Mouse (Mus musculus) megakaryocyte progenitor cell, adult 5-6 weeks (primary cell): ENCODE results near the gene Aen. TPM values are rescaled to one million over a fixed set of nuclear protein-coding genes. Genes with fewer than 3 reads are reported as not detected.
A peak's percentile ranks its signal among the peaks of the same experiment; 100 is the strongest.

Experiments
- ATAC-seq: replicated peaks from 2 replicates; pipeline ENCODE4 v1.8.0; 2016; ENCODE audit warnings: mild to moderate bottlenecking, moderate TSS enrichment, inconsistent platforms; ENCODE audit not compliant: poor library complexity
- total RNA-seq, 2 experiments: library from RNA; stranded (forward) in 1 of 2; stranded (reverse) in 1 of 2; fragments of 157-497, 149-512 nt in 1 of 2; fragments of 200-1000 nt in 1 of 2; gene quantifications; 2 replicates each; pipeline versions ENCODE4 v1.2.3 to v1.2.4; 2015 to 2017

The Aen gene
- total RNA-seq, 2 experiments from 2014 or later: 15.1 to 39.7 TPM

DNA sequence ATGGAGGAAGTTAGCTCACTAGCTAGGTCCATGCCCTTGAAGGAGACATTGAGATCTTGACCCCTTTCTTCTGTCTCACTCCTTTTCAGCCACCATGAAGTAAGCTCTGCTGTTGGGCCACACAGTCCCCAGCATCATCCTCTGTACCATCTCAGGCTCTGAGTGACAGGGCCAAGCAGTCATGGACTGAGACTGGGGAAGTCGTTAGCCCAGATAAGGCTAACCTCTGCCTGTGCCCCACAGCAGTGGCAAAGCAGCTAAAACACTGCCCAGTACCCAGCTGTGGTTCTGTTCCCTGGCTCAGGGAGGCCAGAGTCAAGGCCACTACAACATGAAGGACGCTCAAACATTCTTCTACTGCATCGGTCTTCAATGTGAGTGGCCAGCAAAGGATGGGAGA is 31.6 kb downstream of the Aen start:
- 0 out of 2 replicates have a peak, but pooled peaks have one; percentile 29 for ATAC-seq

DNA sequence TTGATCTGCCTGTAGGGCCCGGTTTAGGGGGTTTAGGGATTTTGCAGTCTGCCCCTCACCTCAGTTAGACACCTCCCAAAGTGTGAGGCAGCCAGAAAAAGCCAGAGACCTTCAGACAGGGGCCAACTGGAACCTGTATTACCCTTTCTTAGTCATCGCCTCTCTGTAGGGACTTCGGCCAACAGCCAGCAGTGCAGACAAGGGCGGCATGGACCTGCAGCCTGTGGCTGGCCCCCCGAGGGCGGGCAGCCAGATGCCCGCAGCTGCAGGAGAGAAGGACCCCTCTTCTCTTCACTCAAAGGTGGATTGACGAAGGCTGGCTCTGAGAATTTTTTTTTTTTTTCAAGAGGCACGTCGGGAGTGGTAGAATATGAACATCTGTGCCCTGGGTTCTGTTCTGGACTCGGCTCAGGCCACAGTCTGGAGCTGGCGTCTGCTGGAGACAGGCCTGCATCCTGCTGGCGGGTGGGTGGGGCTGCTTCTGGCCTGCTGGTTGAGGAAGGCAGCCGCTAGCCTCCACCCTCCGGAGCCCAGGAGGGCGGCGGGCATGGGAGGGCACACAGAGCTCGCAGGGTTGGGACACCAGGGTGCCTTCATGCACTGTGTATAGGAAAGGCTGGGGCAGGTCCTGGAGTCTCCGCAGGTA is 43.4 kb downstream of the Aen start:
- peak; percentile 23; the same call in 1 of the 2 replicates for ATAC-seq

DNA sequence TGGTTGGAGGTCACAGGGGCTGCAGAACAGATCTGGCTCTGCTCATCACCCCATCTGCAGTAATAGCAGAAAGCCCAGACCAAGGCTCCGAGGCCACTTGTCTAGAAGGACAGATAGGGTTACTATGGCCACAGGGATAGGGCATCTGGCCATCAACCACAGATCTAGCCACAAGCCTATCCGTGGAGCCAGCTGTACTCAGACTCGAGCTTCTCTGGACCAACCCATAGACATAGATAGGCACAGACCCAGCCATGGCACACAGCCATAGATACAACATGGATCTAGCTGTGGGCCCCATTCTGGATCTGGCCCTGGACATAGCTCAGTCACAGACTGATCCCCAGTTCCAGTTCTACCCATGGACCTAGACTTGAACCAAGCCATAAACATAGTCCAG is 45.3 kb downstream of the Aen start:
- ATAC-seq: peak; percentile 80

DNA sequence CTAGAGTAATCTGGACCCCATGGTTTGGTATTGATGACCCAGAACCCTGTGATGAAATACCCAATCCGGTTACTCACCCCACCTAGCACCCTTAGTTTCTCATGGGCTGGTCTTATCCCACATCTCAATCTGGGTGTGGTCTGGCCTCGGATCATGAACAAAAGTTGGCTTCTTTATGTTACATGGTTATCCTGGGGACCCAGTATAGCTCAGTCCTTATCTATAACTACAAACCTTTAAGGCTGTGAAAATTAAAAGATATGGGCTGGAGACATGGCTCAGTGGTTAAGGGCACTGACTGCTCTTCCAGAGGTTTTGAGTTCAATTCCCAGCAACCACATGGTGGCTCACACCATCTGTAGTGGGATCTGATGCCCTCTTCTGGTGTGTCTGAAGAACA is 46.9 kb downstream of the Aen start:
- ATAC-seq: peak; percentile 51

DNA sequence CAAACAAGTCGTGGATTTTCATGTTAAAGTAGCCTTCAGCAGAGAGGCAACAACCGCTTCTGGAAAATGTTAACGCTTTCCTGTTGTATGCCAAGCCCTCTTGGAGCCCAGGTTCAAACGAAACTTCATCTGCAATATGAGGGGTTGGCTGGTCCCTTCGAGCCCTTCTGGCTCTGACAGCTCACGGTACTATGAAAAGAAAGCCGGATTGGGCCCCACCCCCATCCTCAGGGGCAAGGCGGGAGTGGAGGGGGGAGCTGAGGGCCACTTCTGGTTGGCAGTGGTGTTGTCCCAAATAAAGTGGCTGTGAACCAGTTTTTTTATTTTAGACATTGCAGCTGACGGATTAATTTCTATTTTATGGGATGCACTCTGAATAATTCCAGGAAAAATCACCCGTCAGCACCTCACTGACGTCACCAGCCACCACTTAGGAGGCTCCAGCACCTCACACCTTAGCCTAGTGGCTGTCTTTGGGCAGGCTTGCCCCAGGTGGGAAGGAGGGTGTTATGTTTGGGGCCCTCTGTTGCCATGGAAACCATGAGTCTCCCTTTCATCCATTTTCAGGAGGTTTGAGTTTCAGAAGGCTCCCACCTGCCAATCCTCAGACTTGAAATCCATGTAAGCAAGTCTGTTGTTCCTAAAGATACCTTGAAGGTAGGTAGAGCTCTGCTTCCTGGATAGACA is 58.4 kb downstream of the Aen start:
- no peak for ATAC-seq

DNA sequence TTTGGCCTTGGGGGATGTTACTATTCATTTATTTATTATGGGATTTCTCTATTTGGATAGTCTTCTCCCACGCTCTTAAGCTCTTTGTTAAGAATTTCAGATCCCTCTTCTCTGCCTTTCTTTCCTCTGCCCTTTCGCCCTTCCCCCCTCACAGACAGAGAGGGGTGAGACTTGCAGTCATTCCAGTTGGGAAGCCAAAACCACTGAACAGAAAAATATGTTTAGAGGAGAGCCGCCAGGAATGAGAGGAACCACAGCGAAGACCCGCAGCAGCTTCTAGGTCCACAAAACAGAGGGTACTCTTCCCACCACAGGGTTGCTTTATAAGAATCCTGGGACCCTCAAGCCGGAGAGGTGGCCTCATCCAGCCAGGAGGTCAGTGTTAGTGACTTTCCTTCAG is 59.0 kb downstream of the Aen start:
- ATAC-seq: no peak

DNA sequence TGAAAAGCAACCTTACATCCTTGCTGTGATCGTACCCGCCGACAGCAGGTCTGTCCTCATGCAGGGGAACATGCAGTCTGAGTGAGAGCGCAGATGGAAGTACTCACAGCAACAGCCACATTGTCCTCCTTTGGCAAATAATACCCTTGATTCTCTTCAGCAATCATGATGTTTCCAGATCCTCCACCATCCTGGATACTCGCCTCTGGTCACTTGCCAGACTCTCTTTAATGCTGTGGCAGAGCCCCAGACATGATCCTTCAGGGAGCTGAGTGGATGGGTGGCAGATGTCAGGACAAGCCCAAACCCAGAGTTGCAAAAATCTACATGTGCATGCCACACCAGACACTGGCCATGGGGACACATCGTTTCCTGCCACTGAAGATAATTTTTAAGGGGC is 59.4 kb downstream of the Aen start:
- no peak for ATAC-seq

DNA sequence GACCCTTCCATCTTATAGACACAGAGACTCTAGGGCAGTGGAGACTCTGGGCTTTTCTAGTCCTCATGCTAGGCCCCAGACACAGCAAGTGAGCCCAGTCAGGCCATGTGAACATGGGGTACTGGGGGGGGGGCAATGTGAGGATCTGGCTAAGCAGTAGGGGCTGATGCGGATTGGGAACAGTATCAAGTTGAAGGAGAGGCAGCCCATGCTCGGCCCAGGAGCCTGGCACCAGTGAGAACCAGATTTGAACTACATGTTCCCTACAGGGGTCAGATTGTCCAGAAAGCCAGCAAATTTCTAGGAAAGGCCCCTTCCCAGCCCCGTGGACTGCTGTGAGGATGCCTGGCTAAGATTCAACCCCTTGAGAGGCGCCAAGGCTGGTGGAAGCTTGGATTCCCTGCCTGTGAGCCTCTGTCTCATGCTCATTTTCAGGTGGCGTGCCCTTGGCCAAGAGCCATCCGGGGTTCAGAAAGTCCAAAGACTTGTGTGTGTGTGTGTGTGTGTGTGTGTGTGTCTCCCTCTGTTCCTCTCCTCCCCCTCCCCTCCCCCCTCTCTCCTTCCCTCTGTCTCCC is 62.9 kb downstream of the Aen start:
- no peak for ATAC-seq

Other genes with a start within 250 kb of the Aen start
- gene Ntrk3, start 157.8 kb upstream of the Aen start, total RNA-seq (2015): not detected in 2 replicates
- gene Ntrk3, start 157.8 kb upstream of the Aen start, total RNA-seq (2017): not detected in 2 replicates
- gene Mrps11, start 112.7 kb upstream of the Aen start, total RNA-seq (2015): 36.7 and 37.1 TPM in 2 replicates
- 43.5 and 71.5 TPM in 2 replicates for gene Mrps11, start 112.7 kb upstream of the Aen start, total RNA-seq (2017)
- gene Mrpl46, start 112.3 kb upstream of the Aen start, total RNA-seq (2015): 37.5 and 50.6 TPM in 2 replicates
- gene Mrpl46, start 112.3 kb upstream of the Aen start, total RNA-seq (2017): 43.6 and 57.2 TPM in 2 replicates
- 16.1 and 19.3 TPM in 2 replicates for gene Det1, start 48.6 kb upstream of the Aen start, total RNA-seq (2015)
- 14.0 and 15.5 TPM in 2 replicates for gene Det1, start 48.6 kb upstream of the Aen start, total RNA-seq (2017)
- 25.3 and 35.0 TPM in 2 replicates for gene Isg20, start 17.6 kb downstream of the Aen start, total RNA-seq (2015)
- 7.7 and 8.0 TPM in 2 replicates for gene Isg20, start 17.6 kb downstream of the Aen start, total RNA-seq (2017)
- not detected in 2 replicates for gene Acan, start 157.6 kb downstream of the Aen start, total RNA-seq (2015)
- not detected in 2 replicates for gene Acan, start 157.6 kb downstream of the Aen start, total RNA-seq (2017)
- gene Hapln3, start 235.2 kb downstream of the Aen start, total RNA-seq (2015): not detected in 2 replicates
- gene Hapln3, start 235.2 kb downstream of the Aen start, total RNA-seq (2017): not detected in 2 replicates